Mouse (Mus musculus) urinary bladder, postnatal 25 days (tissue): ENCODE measurements around the gene Bpifb9a.
A peak's percentile ranks its signal among the peaks of the same experiment; 100 is the strongest.
"Not testable (repeated sequence)": the region's sequence is repeated elsewhere in the genome, so short reads cannot be mapped to it uniquely, and the experiment has no call there.

Experiments used
- DNase-seq: peaks from one replicate; pipeline ENCODE4 v3.0.0; 2022; ENCODE audit warnings: low spot score

Bpifb9a gene

GRCm38 (mm10) chr2:154257554-154257953 is at the start of gene Bpifb9a:
TSS of gene Bpifb9a (plus strand) at chr2:154257854.
- not testable (repeated sequence) for DNase-seq

- no peak for DNase-seq
Observed at GRCm38 (mm10) chr2:154209112-154209511, 48.5 kb upstream of the Bpifb9a start.

GRCm38 (mm10) chr2:154211121-154211520 is 46.5 kb upstream of the Bpifb9a start:
- no peak for DNase-seq

- DNase-seq, result no peak
Observed at GRCm38 (mm10) chr2:154211881-154212280, 45.8 kb upstream of the Bpifb9a start.

- DNase-seq, result peak; percentile 71
Observed at GRCm38 (mm10) chr2:154215191-154215590, 42.5 kb upstream of the Bpifb9a start.

- no peak for DNase-seq
Observed at GRCm38 (mm10) chr2:154219950-154220349, 37.7 kb upstream of the Bpifb9a start.

- no peak for DNase-seq
Observed at GRCm38 (mm10) chr2:154223265-154223916, 34.3 kb upstream of the Bpifb9a start, which contains the start of gene Bpifb5. TSS of gene Bpifb5 (plus strand) at chr2:154223742.

GRCm38 (mm10) chr2:154223917-154224273 is 33.8 kb upstream of the Bpifb9a start:
- DNase-seq, result no peak

- no peak for DNase-seq
Observed at GRCm38 (mm10) chr2:154226991-154227390, 30.7 kb upstream of the Bpifb9a start.

- no peak for DNase-seq
Observed at GRCm38 (mm10) chr2:154227830-154228229, 29.8 kb upstream of the Bpifb9a start.

GRCm38 (mm10) chr2:154233426-154233825 is 24.2 kb upstream of the Bpifb9a start:
- no peak for DNase-seq

GRCm38 (mm10) chr2:154240771-154241170 is 16.9 kb upstream of the Bpifb9a start:
- DNase-seq, result no peak

GRCm38 (mm10) chr2:154242726-154243125 is 14.9 kb upstream of the Bpifb9a start:
- not testable (repeated sequence) for DNase-seq

- DNase-seq, result no peak
Observed at GRCm38 (mm10) chr2:154243356-154244036, 14.2 kb upstream of the Bpifb9a start.

- no peak for DNase-seq
Observed at GRCm38 (mm10) chr2:154245322-154245721, 12.3 kb upstream of the Bpifb9a start.

GRCm38 (mm10) chr2:154255254-154255653 is 2.4 kb upstream of the Bpifb9a start:
- not testable (repeated sequence) for DNase-seq

GRCm38 (mm10) chr2:154255770-154256169 is 1.9 kb upstream of the Bpifb9a start:
- no peak for DNase-seq

- DNase-seq, result not testable (repeated sequence)
Observed at GRCm38 (mm10) chr2:154264397-154264796, 6.7 kb downstream of the Bpifb9a start.

- DNase-seq, result not testable (repeated sequence)
Observed at GRCm38 (mm10) chr2:154291866-154292265, 34.2 kb downstream of the Bpifb9a start.

GRCm38 (mm10) chr2:154292833-154293232 is 35.2 kb downstream of the Bpifb9a start:
- DNase-seq, result no peak

- DNase-seq, result peak; percentile 16
Observed at GRCm38 (mm10) chr2:154294746-154295145, 37.1 kb downstream of the Bpifb9a start.

- peak; percentile 48 for DNase-seq
Observed at GRCm38 (mm10) chr2:154300496-154300895, 42.8 kb downstream of the Bpifb9a start.

- no peak for DNase-seq
Observed at GRCm38 (mm10) chr2:154301763-154302162, 44.1 kb downstream of the Bpifb9a start.

- not testable (repeated sequence) for DNase-seq
Observed at GRCm38 (mm10) chr2:154304604-154305003, 47.0 kb downstream of the Bpifb9a start.
